Mouse (Mus musculus): ENCODE measurements around the gene Msrb1.

DNA sequence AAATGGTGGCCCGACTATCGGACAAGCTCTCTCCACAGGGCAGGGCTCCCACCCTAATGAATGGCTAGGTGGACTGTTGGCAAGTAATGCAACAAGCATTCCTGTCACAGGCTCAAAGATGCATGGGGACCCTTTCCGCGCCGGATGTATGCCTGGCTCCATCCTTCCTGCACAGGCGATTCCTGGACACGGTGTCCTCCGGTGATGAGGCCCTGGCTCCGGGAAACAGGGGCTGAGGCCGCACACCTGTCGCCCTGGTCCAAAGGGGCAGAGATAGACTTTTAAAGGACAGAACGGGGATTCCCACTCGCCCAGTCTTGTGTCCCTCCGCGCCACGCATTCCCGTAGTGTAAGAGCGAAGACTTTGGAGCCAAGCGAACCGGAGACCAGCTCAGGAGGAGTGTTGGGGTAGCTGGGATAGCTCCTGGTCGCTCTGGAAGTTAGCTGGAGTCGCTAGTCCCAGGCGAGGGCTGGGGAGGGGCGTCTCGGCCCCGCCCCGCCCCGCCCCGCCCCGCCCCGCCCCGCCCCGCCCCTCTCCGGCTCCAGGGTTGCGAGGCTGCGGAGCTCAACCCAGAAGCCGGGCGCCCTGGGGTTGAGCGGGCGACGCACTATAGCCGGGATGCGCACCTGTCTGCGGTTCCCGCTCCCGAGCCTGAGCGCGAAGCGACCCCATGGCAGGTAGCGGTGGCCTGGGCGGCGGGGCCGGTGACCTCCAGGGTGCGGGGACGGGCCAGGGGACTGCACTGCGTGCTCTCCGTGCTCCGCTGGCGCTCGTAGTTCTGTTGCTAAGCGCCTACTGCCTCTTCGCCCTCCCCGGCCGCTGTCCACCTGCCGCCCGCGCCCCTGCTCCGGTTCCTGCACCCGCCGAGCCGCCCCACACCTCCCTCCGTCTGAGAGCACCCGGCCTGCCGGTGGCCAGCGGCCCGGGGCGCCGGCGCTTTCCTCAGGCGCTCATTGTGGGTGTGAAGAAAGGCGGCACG is 16.3 kb downstream of the Msrb1 start, which contains the start of gene Hs3st6:
- TF ChIP-seq ZNF384 (IDR thresholded peaks at IDR 0.05; ENCODE audit: low read depth, low read length) = no peak
- no peak for TF ChIP-seq ZC3H11A (IDR thresholded peaks at IDR 0.05; ENCODE audit: borderline replicate concordance, low read depth, low read length)
- no peak for TF ChIP-seq HCFC1 (IDR thresholded peaks at IDR 0.05; ENCODE audit: borderline replicate concordance, insufficient read depth, low read length)
- TF ChIP-seq CHD2 (IDR thresholded peaks at IDR 0.05; ENCODE audit: low read depth, low read length) = no peak
